Mouse (Mus musculus) intestine, embryonic 14.5 days (tissue): ENCODE results near the gene Kifap3. TPM values are rescaled to one million over a fixed set of nuclear protein-coding genes. Genes with fewer than 3 reads are reported as not detected.
"Not testable (repeated sequence)": the region's sequence is repeated elsewhere in the genome, so short reads cannot be mapped to it uniquely, and the experiment has no call there.

Experiments
- ATAC-seq: fragments of 200-750 bp; cut with Nextera tagmentation; replicated peaks from 2 replicates; pipeline ENCODE4 v1.8.0; 2017; ENCODE audit warnings: low read depth, moderate number of reproducible peaks, moderate TSS enrichment, moderate library complexity; ENCODE audit not compliant: low FRiP score, low TSS enrichment
- DNase-seq: peaks from one replicate; pipeline ENCODE4 v3.0.0-alpha.2; 2018; ENCODE audit warnings: low spot score
- H3K27ac ChIP-seq: fragments of 300-500 bp; sonication (generic); 2 replicates; pipeline ENCODE4 v1.5.1; 2014; ENCODE audit warnings: low read depth, mild to moderate bottlenecking, control low read depth
- H3K27me3 ChIP-seq: fragments of 300-500 bp; sonication (generic); replicated peaks from 2 replicates; pipeline ENCODE4 v1.6.1; 2014; ENCODE audit warnings: low read length, control low read depth; ENCODE audit not compliant: control insufficient read depth, insufficient read depth
- H3K36me3 ChIP-seq: fragments of 300-500 bp; sonication (generic); 2 replicates; pipeline ENCODE4 v1.6.1; 2014; ENCODE audit warnings: low read length, control low read depth; ENCODE audit not compliant: control insufficient read depth, insufficient read depth
- H3K4me1 ChIP-seq: fragments of 300-500 bp; sonication (generic); replicated peaks from 2 replicates; pipeline ENCODE4 v1.6.1; 2014; ENCODE audit warnings: low read length, control low read depth, mixed read lengths; ENCODE audit not compliant: control insufficient read depth, insufficient read depth
- H3K4me2 ChIP-seq: fragments of 300-500 bp; sonication (generic); 2 replicates; pipeline ENCODE4 v1.6.1; 2014; ENCODE audit warnings: low read length
- H3K4me3 ChIP-seq: fragments of 300-500 bp; sonication (generic); 2 replicates; pipeline ENCODE4 v1.5.1; 2014; ENCODE audit warnings: low read depth, low read length, control low read depth, mixed read lengths
- H3K9ac ChIP-seq: fragments of 300-500 bp; sonication (generic); 2 replicates; pipeline ENCODE4 v1.6.1; 2014; ENCODE audit warnings: mild to moderate bottlenecking, low read length
- H3K9me3 ChIP-seq: fragments of 300-500 bp; sonication (generic); 2 replicates; pipeline ENCODE4 v1.6.1; 2016; ENCODE audit warnings: low read length, control low read depth; ENCODE audit not compliant: control insufficient read depth
- WGBS: fragments of 180-500 bp; shearing (Covaris S2); extraction: QIAGEN DNeasy Blood & Tissue Kit; methylation state at CpG from one replicate; pipeline ENCODE4 v1.1.7; 2014; 5-methylcytosine and 5-hydroxymethylcytosine counted together
- polyA plus RNA-seq: library from polyadenylated mRNA; unstranded; fragments of >200 nt; fragmentation: Nextera tagmentation; extraction: Ambion mirVana; gene quantifications from 2 replicates; pipeline ENCODE4 v1.2.1, GENCODE M21; 2014

The Kifap3 gene
- polyA plus RNA-seq, 1 experiment from 2014 or later = 32.4 TPM

GRCm38 (mm10) chr1:163829482-163829881 is 50.1 kb downstream of the Kifap3 start:
- Histone ChIP-seq H3K27me3 (no peaks in the 10 kb centered on the region), H3K9me3 (no peaks in the 10 kb centered on the region), H3K4me3 (no peak overlapping the region), H3K27ac (no peak overlapping the region), H3K9ac (no peak overlapping the region), H3K36me3 (0 out of 2 replicates have a peak, but pooled peaks cover 3% of the 10 kb centered on the region), H3K4me1 (no peaks in the 10 kb centered on the region), H3K4me2 (no peak overlapping the region)
- DNase-seq = no peak
- no peak for ATAC-seq

- DNase-seq (no peak), ATAC-seq (no peak)
- Histone ChIP-seq H3K9me3 (no peaks in the 10 kb centered on the region), H3K4me2 (no peak overlapping the region), H3K27ac (no peak overlapping the region), H3K9ac (no peak overlapping the region), H3K4me1 (no peaks in the 10 kb centered on the region), H3K4me3 (no peak overlapping the region), H3K36me3 (no peaks in the 10 kb centered on the region), H3K27me3 (no peaks in the 10 kb centered on the region)
- WGBS = 66% methylated on average over 1 of the region's 1 CpGs
These were observed 54.7 kb downstream of the Kifap3 start for GRCm38 (mm10) chr1:163834066-163834465.

DNA sequence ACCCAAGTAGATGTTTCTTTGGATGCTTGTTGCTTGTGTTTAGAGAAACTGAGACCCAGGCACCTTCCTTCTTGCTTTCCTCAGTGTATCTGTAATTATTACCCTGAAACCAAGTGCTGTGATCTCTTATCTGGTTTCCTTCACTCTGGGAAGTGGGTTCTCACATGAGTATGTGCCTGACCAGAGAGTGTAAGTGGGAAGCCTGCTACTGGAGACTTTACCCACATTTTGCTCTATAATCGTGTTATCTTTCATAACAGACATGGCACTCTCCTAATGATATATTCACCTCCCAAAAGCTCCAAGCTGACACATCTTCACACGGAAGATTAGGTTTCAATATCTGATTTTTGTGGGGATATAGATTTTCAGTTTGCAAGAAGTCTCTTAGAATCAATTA is 55.7 kb downstream of the Kifap3 start:
- H3K4me1 ChIP-seq = no peaks in the 10 kb centered on the region
- H3K9ac ChIP-seq = no peak overlapping the region
- H3K4me2 ChIP-seq = no peak overlapping the region
- WGBS = 87% methylated on average over 2 of the region's 2 CpGs
- H3K36me3 ChIP-seq = no peaks in the 10 kb centered on the region
- no peak overlapping the region for H3K4me3 ChIP-seq
- no peaks in the 10 kb centered on the region for H3K27me3 ChIP-seq
- DNase-seq = no peak
- no peak for ATAC-seq
- no peaks in the 10 kb centered on the region for H3K9me3 ChIP-seq
- H3K27ac ChIP-seq = no peak overlapping the region

DNA sequence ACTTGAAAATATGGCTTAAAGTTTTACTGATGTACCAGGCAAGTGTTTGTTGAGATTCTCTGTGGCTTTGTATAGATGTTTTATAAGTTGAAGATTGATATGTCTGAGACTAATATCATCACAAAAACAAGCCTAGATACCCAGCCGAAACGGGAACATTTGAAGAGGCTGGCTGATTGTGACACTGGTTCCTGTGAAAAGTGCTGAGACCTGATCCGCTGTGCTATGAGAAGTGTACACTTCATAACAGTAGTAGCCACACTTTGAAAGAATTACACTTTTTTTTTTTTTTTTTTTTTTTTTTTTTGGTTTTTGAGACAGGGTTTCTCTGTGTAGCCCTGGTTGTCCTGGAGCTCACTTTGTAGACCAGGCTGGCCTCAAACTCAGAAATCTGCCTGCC is 59.1 kb downstream of the Kifap3 start:
- not testable (repeated sequence) for ATAC-seq, H3K4me1 ChIP-seq, H3K27me3 ChIP-seq, H3K4me2 ChIP-seq, H3K4me3 ChIP-seq, H3K9ac ChIP-seq, H3K36me3 ChIP-seq, H3K27ac ChIP-seq, H3K9me3 ChIP-seq, DNase-seq
- 93% methylated on average over 3 of the region's 3 CpGs for WGBS

- H3K4me1 ChIP-seq = no peaks in the 10 kb centered on the region
- H3K9me3 ChIP-seq = no peaks in the 10 kb centered on the region
- no peak overlapping the region for H3K9ac ChIP-seq
- H3K4me3 ChIP-seq = no peak overlapping the region
- DNase-seq = no peak
- no peak overlapping the region for H3K4me2 ChIP-seq
- H3K27me3 ChIP-seq = no peaks in the 10 kb centered on the region
- WGBS = 83% methylated on average over 8 of the region's 8 CpGs
- no peak for ATAC-seq
- H3K27ac ChIP-seq = no peak overlapping the region
- H3K36me3 ChIP-seq = no peaks in the 10 kb centered on the region
These were observed 61.2 kb downstream of the Kifap3 start for GRCm38 (mm10) chr1:163840555-163840954.

DNA sequence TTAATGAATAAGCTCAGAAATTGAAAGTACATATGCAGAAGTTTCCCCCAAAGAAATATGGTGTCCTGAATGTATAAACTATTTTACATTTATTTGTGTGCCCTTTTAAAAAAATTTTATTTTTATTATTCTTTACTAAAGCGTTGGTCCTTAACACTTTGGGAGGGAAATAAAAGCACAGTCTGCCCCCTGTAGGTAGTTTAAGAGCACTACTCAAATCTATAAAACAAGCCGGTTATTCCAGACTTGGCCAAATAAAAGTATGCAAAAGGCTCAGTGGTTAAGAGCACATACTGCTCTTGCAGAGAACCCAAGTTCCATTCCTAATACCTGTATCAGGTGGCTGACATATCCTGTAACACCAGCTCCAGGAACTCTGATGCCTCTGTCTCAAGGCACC is 62.9 kb downstream of the Kifap3 start:
- no peaks in the 10 kb centered on the region for H3K9me3 ChIP-seq
- no peak overlapping the region for H3K27ac ChIP-seq
- ATAC-seq (no peak), DNase-seq (no peak)
- no peak overlapping the region for H3K4me2 ChIP-seq
- 54% methylated on average over 2 of the region's 2 CpGs for WGBS
- no peaks in the 10 kb centered on the region for H3K36me3 ChIP-seq
- H3K4me1 ChIP-seq = no peaks in the 10 kb centered on the region
- H3K4me3 ChIP-seq = no peak overlapping the region
- H3K9ac ChIP-seq = no peak overlapping the region
- no peaks in the 10 kb centered on the region for H3K27me3 ChIP-seq

GRCm38 (mm10) chr1:163843899-163844298 is 64.5 kb downstream of the Kifap3 start:
- Histone ChIP-seq H3K4me1 (no peaks in the 10 kb centered on the region), H3K4me3 (no peak overlapping the region), H3K36me3 (no peaks in the 10 kb centered on the region), H3K27ac (no peak overlapping the region), H3K27me3 (no peaks in the 10 kb centered on the region), H3K9me3 (no peaks in the 10 kb centered on the region), H3K9ac (no peak overlapping the region), H3K4me2 (no peak overlapping the region)
- no peak for DNase-seq
- no peak for ATAC-seq

- H3K36me3 ChIP-seq = peaks cover 21% of the 10 kb centered on the region
- ATAC-seq (no peak), DNase-seq (no peak)
- no peak overlapping the region for H3K4me2 ChIP-seq
- no peak overlapping the region for H3K9ac ChIP-seq
- no peak overlapping the region for H3K4me3 ChIP-seq
- H3K9me3 ChIP-seq = no peaks in the 10 kb centered on the region
- H3K27ac ChIP-seq = no peak overlapping the region
- WGBS = 35% methylated on average over 5 of the region's 5 CpGs
- no peaks in the 10 kb centered on the region for H3K27me3 ChIP-seq
- no peaks in the 10 kb centered on the region for H3K4me1 ChIP-seq
These were observed 73.6 kb downstream of the Kifap3 start for GRCm38 (mm10) chr1:163852884-163853560.

DNA sequence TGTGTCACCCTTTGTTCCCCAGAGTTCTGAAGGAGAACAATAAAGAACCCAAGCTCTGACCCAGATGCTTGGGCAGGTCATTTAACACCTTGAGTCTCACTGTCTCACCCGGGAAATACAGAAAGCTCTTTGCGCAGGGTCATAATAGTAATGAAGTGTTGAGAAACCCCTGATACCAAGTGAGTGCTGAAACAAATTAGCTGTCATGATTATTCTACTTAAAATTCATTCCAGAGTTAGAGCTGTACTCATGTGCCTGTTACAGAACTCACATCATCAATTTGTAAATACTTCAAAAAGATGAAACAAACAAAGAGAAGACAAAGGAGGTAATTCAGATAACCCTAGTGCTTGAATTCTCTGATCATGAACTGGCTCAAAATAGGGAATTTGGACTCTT is 79.0 kb downstream of the Kifap3 start:
- no peaks in the 10 kb centered on the region for H3K4me1 ChIP-seq
- H3K27ac ChIP-seq = no peak overlapping the region
- no peak overlapping the region for H3K4me2 ChIP-seq
- H3K36me3 ChIP-seq = peaks cover 31% of the 10 kb centered on the region
- WGBS = 72% methylated on average over 2 of the region's 2 CpGs
- no peak overlapping the region for H3K4me3 ChIP-seq
- H3K27me3 ChIP-seq = no peaks in the 10 kb centered on the region
- no peak for DNase-seq
- H3K9ac ChIP-seq = no peak overlapping the region
- no peak for ATAC-seq
- H3K9me3 ChIP-seq = no peaks in the 10 kb centered on the region
